Mouse (Mus musculus): ENCODE data around the gene Ncapg2.
A peak's percentile ranks its signal among the peaks of the same experiment; 100 is the strongest.

The Ncapg2 gene

GRCm38 (mm10) chr12:116405045-116405835, at the start of gene Ncapg2:
Gene Ncapg2 (plus strand): TSS chr12:116405402.
- peak; percentile 89 for DNase-seq (ENCODE audit: low spot score)

GRCm38 (mm10) chr12:116362091-116362490, 43.1 kb upstream of the Ncapg2 start:
- DNase-seq (ENCODE audit: low spot score), result no peak

GRCm38 (mm10) chr12:116366900-116367299, 38.3 kb upstream of the Ncapg2 start:
- no peak for DNase-seq (ENCODE audit: low spot score)

GRCm38 (mm10) chr12:116367346-116367745, 37.9 kb upstream of the Ncapg2 start:
- no peak for DNase-seq (ENCODE audit: low spot score)

- no peak for DNase-seq (ENCODE audit: low spot score)
Measured at GRCm38 (mm10) chr12:116368857-116369256, 36.3 kb upstream of the Ncapg2 start.

GRCm38 (mm10) chr12:116383101-116383500, 22.1 kb upstream of the Ncapg2 start:
- DNase-seq (ENCODE audit: low spot score), result no peak

- DNase-seq (ENCODE audit: low spot score), result no peak
Measured at GRCm38 (mm10) chr12:116383995-116384394, 21.2 kb upstream of the Ncapg2 start.

GRCm38 (mm10) chr12:116386802-116387201, 18.4 kb upstream of the Ncapg2 start:
- DNase-seq (ENCODE audit: low spot score), result no peak

GRCm38 (mm10) chr12:116389868-116390267, 15.3 kb upstream of the Ncapg2 start:
- no peak for DNase-seq (ENCODE audit: low spot score)

GRCm38 (mm10) chr12:116394327-116394726, 10.9 kb upstream of the Ncapg2 start:
- DNase-seq (ENCODE audit: low spot score), result no peak

GRCm38 (mm10) chr12:116395312-116395711, 9.9 kb upstream of the Ncapg2 start:
- peak; percentile 26 for DNase-seq (ENCODE audit: low spot score)

GRCm38 (mm10) chr12:116396072-116396695, 9.0 kb upstream of the Ncapg2 start:
- DNase-seq (ENCODE audit: low spot score), result peak; percentile 72

GRCm38 (mm10) chr12:116404012-116404679, 1.1 kb upstream of the Ncapg2 start:
- DNase-seq (ENCODE audit: low spot score), result no peak

GRCm38 (mm10) chr12:116405836-116406155, 594 bp downstream of the Ncapg2 start:
- peak; percentile 13 for DNase-seq (ENCODE audit: low spot score)

- no peak for DNase-seq (ENCODE audit: low spot score)
Measured at GRCm38 (mm10) chr12:116407883-116408282, 2.7 kb downstream of the Ncapg2 start.

GRCm38 (mm10) chr12:116414941-116415340, 9.7 kb downstream of the Ncapg2 start:
- peak; percentile 26 for DNase-seq (ENCODE audit: low spot score)

- peak; percentile 78 for DNase-seq (ENCODE audit: low spot score)
Measured at GRCm38 (mm10) chr12:116416514-116416913, 11.3 kb downstream of the Ncapg2 start.

- no peak for DNase-seq (ENCODE audit: low spot score)
Measured at GRCm38 (mm10) chr12:116421656-116422055, 16.5 kb downstream of the Ncapg2 start.

GRCm38 (mm10) chr12:116425392-116425791, 20.2 kb downstream of the Ncapg2 start:
- DNase-seq (ENCODE audit: low spot score), result peak; percentile 61

- DNase-seq (ENCODE audit: low spot score), result no peak
Measured at GRCm38 (mm10) chr12:116433742-116434141, 28.5 kb downstream of the Ncapg2 start.

GRCm38 (mm10) chr12:116435232-116435631, 30.0 kb downstream of the Ncapg2 start:
- no peak for DNase-seq (ENCODE audit: low spot score)

- DNase-seq (ENCODE audit: low spot score), result no peak
Measured at GRCm38 (mm10) chr12:116436125-116436524, 30.9 kb downstream of the Ncapg2 start.

GRCm38 (mm10) chr12:116438591-116438990, 33.4 kb downstream of the Ncapg2 start:
- DNase-seq (ENCODE audit: low spot score), result no peak

All from adipocyte (in vitro differentiated cells).